Mouse (Mus musculus): ENCODE measurements around the gene Gm29094. TPM values are rescaled to one million over a fixed set of nuclear protein-coding genes. Genes with fewer than 3 reads are reported as not detected.
"Not testable (repeated sequence)": the region's sequence is repeated elsewhere in the genome, so short reads cannot be mapped to it uniquely, and the experiment has no call there.

Gm29094 gene
- total RNA-seq, 2 experiments from 2014 or later = not detected

DNA sequence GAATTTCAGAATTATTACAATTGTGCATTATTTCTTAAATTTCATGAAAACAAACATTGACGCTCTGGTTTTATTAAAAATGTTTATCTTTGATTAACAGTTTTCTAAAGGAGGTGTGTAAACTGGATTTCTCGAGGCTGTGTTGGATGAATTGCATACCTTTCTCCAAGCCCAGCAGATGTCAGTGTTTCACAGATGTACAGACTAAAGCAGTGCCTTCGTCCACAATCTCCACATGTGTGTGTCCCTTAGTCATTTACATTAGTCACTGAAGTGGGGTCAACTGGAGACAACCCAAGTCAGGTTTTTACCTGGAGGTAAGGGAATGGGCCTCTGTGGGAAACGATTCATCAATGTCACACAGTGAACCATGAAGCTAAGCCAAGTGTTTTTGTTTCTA lies 26.9 kb downstream of the Gm29094 start:
- DNase-seq (ENCODE audit: low spot score in 2 of 2) = peak in 1 of 2 experiments; percentile 51
- Histone ChIP-seq H3K4me3 (no peak overlapping the region), H3K27ac (no peak overlapping the region)
- TF ChIP-seq CTCF (conservative IDR thresholded peaks at IDR 0.05) = peak; percentile 68

- DNase-seq (ENCODE audit: low spot score in 2 of 2) = no peak
- H3K27ac ChIP-seq = no peak overlapping the region
- no peak for TF ChIP-seq CTCF (conservative IDR thresholded peaks at IDR 0.05)
- H3K4me3 ChIP-seq = no peak overlapping the region
These were observed 28.9 kb downstream of the Gm29094 start for GRCm38 (mm10) chr9:89228122-89228521.

DNA sequence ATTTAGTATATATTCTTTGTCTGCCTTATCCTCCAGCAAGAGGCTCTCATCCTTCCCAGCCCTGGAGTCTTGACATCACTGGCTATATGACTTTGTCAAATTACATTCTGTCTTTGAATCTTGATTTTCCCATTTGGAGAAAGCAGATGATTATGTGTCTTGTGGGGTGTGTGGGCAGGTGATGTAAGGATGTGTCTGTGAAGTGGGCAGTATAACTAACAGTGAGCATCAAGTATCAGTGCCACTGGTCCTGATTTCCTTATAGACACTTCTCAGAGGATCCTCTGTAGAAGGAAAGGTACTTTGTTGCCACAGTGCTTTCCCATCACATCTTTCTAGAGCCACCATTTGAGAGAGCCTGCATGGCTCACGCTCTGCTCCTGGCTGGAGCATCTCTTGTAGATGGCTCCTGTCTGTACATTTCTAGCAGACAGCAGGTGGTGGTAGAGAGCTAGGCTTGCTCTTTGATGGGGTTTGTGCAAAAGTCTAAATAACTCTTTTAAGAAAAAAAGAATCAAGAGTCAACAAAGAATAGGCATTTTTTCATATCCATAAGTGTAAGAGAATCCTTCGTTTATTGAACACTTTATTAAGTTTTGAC lies 31.8 kb downstream of the Gm29094 start:
- DNase-seq (ENCODE audit: low spot score in 2 of 2) = peak; percentile 42 to 75
- TF ChIP-seq CTCF (conservative IDR thresholded peaks at IDR 0.05) = peak; percentile 70
- not testable (repeated sequence) for H3K4me3 ChIP-seq, H3K27ac ChIP-seq

DNA sequence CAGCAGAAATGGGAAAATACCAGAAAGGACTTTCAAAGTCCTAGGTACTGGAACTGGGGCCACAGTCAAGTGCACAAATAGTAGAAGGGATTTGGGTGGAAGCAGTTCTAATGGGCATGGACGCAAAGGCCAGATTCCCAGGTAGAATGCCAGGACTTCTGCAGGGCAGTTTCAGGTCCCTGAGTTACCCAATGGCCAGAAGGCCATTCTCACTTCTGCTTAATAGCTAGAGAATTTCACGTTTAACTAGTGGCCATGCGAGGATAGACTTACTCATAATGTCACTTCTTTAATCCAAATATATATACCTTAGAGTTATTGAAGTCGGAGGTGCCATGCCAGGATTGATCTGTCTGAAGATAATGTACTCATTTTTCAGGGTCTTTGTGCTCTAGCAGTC lies 38.0 kb downstream of the Gm29094 start:
- not testable (repeated sequence) for H3K4me3 ChIP-seq; DNase-seq (ENCODE audit: low spot score in 2 of 2); H3K27ac ChIP-seq

GRCm38 (mm10) chr9:89238976-89239505 lies 39.9 kb downstream of the Gm29094 start:
- H3K27ac ChIP-seq; DNase-seq (ENCODE audit: low spot score in 2 of 2); H3K4me3 ChIP-seq: not testable (repeated sequence)

GRCm38 (mm10) chr9:89240516-89241019 lies 41.4 kb downstream of the Gm29094 start:
- H3K4me3 ChIP-seq; H3K27ac ChIP-seq; DNase-seq (ENCODE audit: low spot score in 2 of 2): not testable (repeated sequence)

DNA sequence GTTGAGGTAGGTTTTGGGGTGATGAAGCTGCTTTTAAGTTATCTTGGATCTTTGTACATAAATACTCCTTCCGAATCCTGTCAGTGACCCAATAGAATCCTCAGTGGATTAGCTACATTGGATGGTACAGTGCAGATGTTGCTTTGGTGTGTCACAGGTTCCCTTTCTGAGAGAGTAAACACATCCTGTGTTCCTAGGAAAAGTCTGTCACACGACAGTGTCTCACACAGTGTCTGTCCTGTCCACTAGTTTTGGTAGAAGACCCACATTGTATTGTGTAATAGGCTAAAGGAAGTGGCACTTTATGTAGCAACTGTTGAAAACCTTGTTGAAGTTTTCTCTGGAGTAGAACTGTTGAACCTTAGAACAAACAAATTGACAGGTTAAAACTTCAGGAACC lies 54.2 kb downstream of the Gm29094 start:
- no peak overlapping the region for H3K27ac ChIP-seq
- no peak for DNase-seq (ENCODE audit: low spot score in 2 of 2)
- no peak for TF ChIP-seq CTCF (conservative IDR thresholded peaks at IDR 0.05)

GRCm38 (mm10) chr9:89256556-89257335 lies 57.6 kb downstream of the Gm29094 start:
- no peak for TF ChIP-seq CTCF (conservative IDR thresholded peaks at IDR 0.05)
- no peak for DNase-seq (ENCODE audit: low spot score in 2 of 2)

More for the DNA sequence above, 54.2 kb downstream of the Gm29094 start:
- H3K4me3 ChIP-seq = no peak overlapping the region

DNA sequence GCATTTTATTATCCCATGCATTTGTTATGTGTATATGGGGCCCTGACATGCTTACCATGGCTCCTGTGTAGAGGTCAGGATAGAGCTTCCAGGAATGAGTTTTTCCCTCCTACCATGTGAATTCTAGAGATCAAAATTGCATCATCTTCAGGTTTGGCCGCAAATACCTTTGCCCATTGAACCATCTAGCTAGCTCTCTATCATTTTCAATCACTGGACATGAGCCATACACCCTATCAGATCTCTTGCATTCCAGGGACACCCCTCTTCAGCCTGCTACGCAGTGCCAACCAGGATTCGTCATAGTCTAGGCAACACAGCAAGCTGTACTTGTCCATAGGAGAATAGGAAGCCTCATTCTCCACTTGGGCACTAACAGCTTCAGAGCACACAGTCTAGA lies 64.8 kb downstream of the Gm29094 start:
- no peak overlapping the region for H3K4me3 ChIP-seq
- no peak overlapping the region for H3K27ac ChIP-seq
- no peak for TF ChIP-seq CTCF (conservative IDR thresholded peaks at IDR 0.05)
- DNase-seq (ENCODE audit: low spot score in 2 of 2) = no peak

More at GRCm38 (mm10) chr9:89256556-89257335, 57.6 kb downstream of the Gm29094 start:
- H3K4me3 ChIP-seq = no peak overlapping the region
- no peak overlapping the region for H3K27ac ChIP-seq

GRCm38 (mm10) chr9:89264571-89264970 lies 65.4 kb downstream of the Gm29094 start:
- Histone ChIP-seq H3K4me3 (no peak overlapping the region), H3K27ac (no peak overlapping the region)
- no peak for TF ChIP-seq CTCF (conservative IDR thresholded peaks at IDR 0.05)
- no peak for DNase-seq (ENCODE audit: low spot score in 2 of 2)

Other genes with a start within 250 kb of the Gm29094 start
- 1 to 10 TPM in 1 of 2 experiments, under 1 TPM in 1; 0.47 to 1.0 TPM for gene Bcl2a1a, start 242.5 kb upstream of the Gm29094 start, total RNA-seq (2021)
- under 1 TPM in 1 of 2 experiments, not detected in 1; 0.23 TPM for gene Trim43b, start 106.5 kb upstream of the Gm29094 start, total RNA-seq (2021)
- gene Bcl2a1b, start 170 bp upstream of the Gm29094 start, total RNA-seq (2021) = under 1 TPM in 1 of 2 experiments, not detected in 1; 0.84 TPM
- 10 to 100 TPM; 37.5 to 58.7 TPM for gene Mthfs, start 11.3 kb downstream of the Gm29094 start, total RNA-seq (2021)

Measured in layer of hippocampus, adult 2 months (tissue).